Mouse (Mus musculus): Measurements from ENCODE around the gene Anapc2.

DNA sequence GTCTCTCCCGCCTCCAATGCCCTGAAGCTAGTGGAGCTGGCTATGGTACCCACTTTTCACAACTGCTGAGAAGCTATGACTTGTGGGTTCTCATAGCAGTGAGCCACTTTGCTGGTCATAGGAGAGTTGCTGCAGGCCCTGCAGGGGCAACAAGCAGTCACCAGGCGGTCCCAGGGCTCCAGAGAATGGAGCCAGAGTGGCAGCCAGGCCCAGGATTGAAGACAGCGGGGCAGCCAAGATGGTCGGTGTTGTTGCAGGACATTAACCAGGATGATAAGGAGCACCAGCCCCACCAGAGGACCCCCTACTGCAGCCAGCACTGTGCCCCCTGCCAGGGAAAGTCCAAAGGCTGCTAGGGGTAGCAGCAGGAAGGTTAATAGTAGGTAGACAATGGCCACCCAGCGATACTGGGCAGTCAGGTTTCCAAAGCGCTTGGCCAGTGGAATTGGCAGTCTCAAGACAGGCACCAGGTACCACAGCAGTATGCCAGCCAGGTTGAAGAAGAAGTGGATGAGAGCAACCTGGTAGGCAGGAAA, 43.2 kb upstream of the Anapc2 start:
- no peak for TF ChIP-seq CTCF (IDR thresholded peaks at IDR 0.05; ENCODE audit: control insufficient read depth, insufficient read depth, insufficient read length)
- TF ChIP-seq CEBPB (IDR thresholded peaks at IDR 0.05; ENCODE audit: low read depth), result no peak
- no peak for TF ChIP-seq MYOD1 (IDR thresholded peaks at IDR 0.05; ENCODE audit: control insufficient read depth, insufficient read length, low read depth)
- TF ChIP-seq USF1 (IDR thresholded peaks at IDR 0.05; ENCODE audit: low read depth), result no peak
- TF ChIP-seq MAX (IDR thresholded peaks at IDR 0.05), result no peak
- TF ChIP-seq MYOG (IDR thresholded peaks at IDR 0.05; ENCODE audit: control insufficient read depth, extremely low read depth, insufficient read length), result no peak
